Mouse (Mus musculus) frontal cortex, postnatal 14 days (tissue): ENCODE measurements around the gene Cxxc4.
"Not testable (repeated sequence)": the region's sequence is repeated elsewhere in the genome, so short reads cannot be mapped to it uniquely, and the experiment has no call there.

Experiments used
- DNase-seq, 2 experiments: peaks; one replicate each; pipeline ENCODE4 v3.0.0; 2022; ENCODE audit warnings: low spot score in 2 of 2

The Cxxc4 gene

GRCm38 (mm10) chr3:134236414-134237112 is at the start of gene Cxxc4:
Gene Cxxc4 (plus strand): TSS chr3:134236484.
- no peak for DNase-seq

GRCm38 (mm10) chr3:134188979-134189946 is 47.0 kb upstream of the Cxxc4 start:
- DNase-seq, result no peak

GRCm38 (mm10) chr3:134190046-134190445 is 46.2 kb upstream of the Cxxc4 start:
- DNase-seq, result no peak

GRCm38 (mm10) chr3:134199892-134200291 is 36.4 kb upstream of the Cxxc4 start:
- DNase-seq, result no peak

GRCm38 (mm10) chr3:134206624-134207023 is 29.7 kb upstream of the Cxxc4 start:
- no peak for DNase-seq

GRCm38 (mm10) chr3:134210950-134211349 is 25.3 kb upstream of the Cxxc4 start:
- DNase-seq, result no peak

- DNase-seq, result not testable (repeated sequence)
Measured at GRCm38 (mm10) chr3:134219881-134220280, 16.4 kb upstream of the Cxxc4 start.

- DNase-seq, result no peak
Measured at GRCm38 (mm10) chr3:134221002-134221401, 15.3 kb upstream of the Cxxc4 start.

GRCm38 (mm10) chr3:134222593-134222992 is 13.7 kb upstream of the Cxxc4 start:
- DNase-seq, result no peak

GRCm38 (mm10) chr3:134223956-134224355 is 12.3 kb upstream of the Cxxc4 start:
- no peak for DNase-seq

GRCm38 (mm10) chr3:134225928-134226327 is 10.4 kb upstream of the Cxxc4 start:
- DNase-seq, result no peak

GRCm38 (mm10) chr3:134232753-134233152 is 3.5 kb upstream of the Cxxc4 start:
- no peak for DNase-seq

- peak; percentile 36 to 66 for DNase-seq
Measured at GRCm38 (mm10) chr3:134235491-134236413, 532 bp upstream of the Cxxc4 start.

GRCm38 (mm10) chr3:134237113-134237805 is 975 bp downstream of the Cxxc4 start:
- no peak for DNase-seq

- DNase-seq, result peak; percentile 5 to 12
Measured at GRCm38 (mm10) chr3:134238621-134239310, 2.5 kb downstream of the Cxxc4 start.

GRCm38 (mm10) chr3:134239321-134239970 is 3.2 kb downstream of the Cxxc4 start:
- DNase-seq, result peak; percentile 56 to 59

GRCm38 (mm10) chr3:134239971-134240717 is 3.9 kb downstream of the Cxxc4 start:
- DNase-seq, result peak; percentile 65 to 71

GRCm38 (mm10) chr3:134240718-134241025 is 4.4 kb downstream of the Cxxc4 start:
- DNase-seq, result no peak

GRCm38 (mm10) chr3:134243168-134243849 is 7.0 kb downstream of the Cxxc4 start:
- no peak for DNase-seq
